Mouse (Mus musculus): ENCODE measurements around the gene Endog. TPM values are rescaled to one million over a fixed set of nuclear protein-coding genes. Genes with fewer than 3 reads are reported as not detected.
"Not testable (repeated sequence)": the region's sequence is repeated elsewhere in the genome, so short reads cannot be mapped to it uniquely, and the experiment has no call there.

The Endog gene
- polyA plus RNA-seq, 1 experiment: 19.4 TPM

DNA sequence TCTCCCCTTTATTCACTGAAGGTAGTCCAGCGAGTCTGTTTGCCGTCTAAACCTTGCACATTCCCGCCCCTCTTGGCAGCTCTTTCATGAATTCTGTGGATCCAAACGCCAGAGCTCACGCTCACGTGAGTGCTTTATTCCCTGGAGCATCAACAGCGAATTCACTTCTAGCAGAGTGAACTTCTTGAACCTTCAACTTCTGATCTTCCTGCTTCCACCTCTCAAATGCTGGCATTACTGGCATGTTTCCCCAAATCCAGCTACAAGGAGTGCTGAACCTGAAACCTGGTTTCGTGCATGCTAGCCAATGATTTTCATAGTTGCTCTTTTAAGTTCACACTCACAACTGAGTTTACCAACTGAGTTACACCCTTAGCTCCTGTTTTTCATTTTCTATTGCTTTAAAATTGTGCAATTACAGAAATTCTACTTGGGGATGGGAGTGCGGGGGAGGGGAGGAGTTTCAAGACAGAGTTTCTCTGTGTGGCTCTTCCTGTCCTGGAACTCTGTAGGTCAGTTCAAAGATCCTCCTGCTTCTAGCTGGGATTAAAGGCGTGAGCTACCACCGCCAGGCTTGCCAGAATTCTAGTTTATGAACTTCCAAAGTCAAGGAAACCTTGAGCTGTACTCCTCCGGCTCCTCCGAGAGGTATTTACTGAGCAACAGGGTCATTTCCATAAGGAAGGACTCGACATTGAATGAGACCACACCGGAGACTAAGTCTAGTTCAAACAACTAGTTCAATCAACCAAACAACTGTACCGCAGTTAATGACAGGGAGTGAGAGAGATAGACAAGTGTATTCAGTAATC lies 38.3 kb upstream of the Endog start:
- Histone ChIP-seq H3K4me3 (ENCODE audit: extremely low read depth, insufficient read depth, insufficient read length) (peak overlapping the region; percentile 89), H3K36me3 (ENCODE audit: control insufficient read depth, insufficient read depth, low read length) (peaks cover 9% of the 10 kb centered on the region), H3K27ac (ENCODE audit: insufficient read depth, low read length) (peak overlapping the region; percentile 75), H3K4me1 (ENCODE audit: control insufficient read depth, insufficient read depth, insufficient read length) (peaks cover 8% of the 10 kb centered on the region; the same call in 1 of the 2 replicates), H3K27me3 (ENCODE audit: control insufficient read depth, insufficient read depth, low read length) (no peaks in the 10 kb centered on the region)
- 41% methylated on average over 16 of the region's 16 CpGs for WGBS
- TF ChIP-seq CTCF (IDR thresholded peaks at IDR 0.05; ENCODE audit: extremely low read depth, insufficient read depth, insufficient read length, insufficient replicate concordance): no peak
- TF ChIP-seq POLR2A (IDR thresholded peaks at IDR 0.05; ENCODE audit: low read depth, low read length): no peak
- DNase-seq (ENCODE audit: low read depth in 1 of 2, low spot score in 2 of 2): no peak

DNA sequence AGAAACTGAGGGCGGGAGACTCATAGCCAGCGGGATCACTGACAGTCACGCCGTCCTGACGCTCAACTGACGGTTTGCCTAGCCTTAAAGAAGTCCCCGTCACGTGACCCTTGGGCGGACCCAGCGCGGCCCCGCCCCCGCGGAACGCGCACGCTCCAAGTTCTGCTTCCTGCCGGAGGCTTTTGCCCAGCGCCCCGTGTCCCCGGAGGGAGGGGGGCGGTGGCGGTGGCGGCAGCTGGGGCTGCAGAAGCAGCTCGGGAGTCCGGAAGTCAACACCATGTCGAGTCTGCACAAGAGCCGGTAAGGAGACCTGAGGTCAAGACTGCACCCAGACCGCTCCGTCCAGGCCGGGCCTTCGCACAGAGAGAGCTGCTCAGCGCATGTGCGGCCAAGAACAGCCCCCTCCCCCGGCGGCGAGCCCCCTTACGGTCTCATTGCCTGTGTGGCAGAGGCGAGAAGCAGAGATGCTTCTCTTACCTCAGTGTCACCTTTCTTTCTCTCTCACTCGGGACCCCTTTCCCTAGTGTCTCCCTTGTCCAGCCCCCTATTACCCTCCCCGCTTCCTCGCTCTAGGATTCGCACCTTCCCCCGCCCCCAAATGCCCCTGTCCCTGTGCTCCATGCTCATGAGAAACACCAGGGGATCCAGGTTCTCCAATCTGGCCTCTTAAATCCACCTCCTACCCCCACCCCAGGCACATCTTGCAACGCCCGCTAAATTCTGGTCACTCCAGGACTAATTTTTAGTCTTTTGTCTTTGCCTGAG lies 37.5 kb upstream of the Endog start, which contains the start of gene Tbc1d13:
Gene Tbc1d13, plus strand, starts transcription at position 134 of the 765 bp plus-strand sequence.
- WGBS: 1% methylated on average over 45 of the region's 46 CpGs

DNA sequence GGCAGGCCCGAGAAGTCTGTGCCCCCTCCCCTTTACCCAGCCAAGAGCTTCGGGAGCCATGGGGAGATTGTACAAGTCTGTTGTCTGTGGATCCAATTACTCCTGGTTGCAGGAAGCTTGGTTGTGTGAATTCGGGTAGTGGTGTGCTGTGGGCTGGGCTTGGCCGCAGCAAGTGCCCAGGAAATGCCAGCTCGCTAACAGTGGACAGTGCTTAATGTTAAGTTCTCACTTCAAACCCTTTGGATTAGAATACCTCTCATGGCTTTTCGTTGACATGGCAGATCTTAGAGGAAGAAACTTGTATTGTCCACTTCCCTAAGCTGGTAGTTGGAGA lies 36.9 kb upstream of the Endog start:
- H3K27ac ChIP-seq (ENCODE audit: insufficient read depth, low read length): peak overlapping the region; percentile 75; the same call in 1 of the 2 replicates
- DNase-seq (ENCODE audit: low read depth in 1 of 2, low spot score in 2 of 2): no peak
- no peak for TF ChIP-seq CTCF (IDR thresholded peaks at IDR 0.05; ENCODE audit: extremely low read depth, insufficient read depth, insufficient read length, insufficient replicate concordance)
- no peak for TF ChIP-seq POLR2A (IDR thresholded peaks at IDR 0.05; ENCODE audit: low read depth, low read length)
- peaks cover 11% of the 10 kb centered on the region for H3K36me3 ChIP-seq (ENCODE audit: control insufficient read depth, insufficient read depth, low read length)
- no peaks in the 10 kb centered on the region for H3K27me3 ChIP-seq (ENCODE audit: control insufficient read depth, insufficient read depth, low read length)
- H3K4me1 ChIP-seq (ENCODE audit: control insufficient read depth, insufficient read depth, insufficient read length): peaks cover 8% of the 10 kb centered on the region; the same call in 1 of the 2 replicates
- peak overlapping the region; percentile 89 for H3K4me3 ChIP-seq (ENCODE audit: extremely low read depth, insufficient read depth, insufficient read length)
- WGBS: 11% methylated on average over 6 of the region's 6 CpGs

More for the DNA sequence above, 37.5 kb upstream of the Endog start, which contains the start of gene Tbc1d13:
- H3K4me1 ChIP-seq (ENCODE audit: control insufficient read depth, insufficient read depth, insufficient read length): peaks cover 8% of the 10 kb centered on the region; the same call in 1 of the 2 replicates
- TF ChIP-seq CTCF (IDR thresholded peaks at IDR 0.05; ENCODE audit: extremely low read depth, insufficient read depth, insufficient read length, insufficient replicate concordance): no peak
- TF ChIP-seq POLR2A (IDR thresholded peaks at IDR 0.05; ENCODE audit: low read depth, low read length): peak; percentile 97
- peak within 1 kb of the TSS; percentile 75 for H3K27ac ChIP-seq (ENCODE audit: insufficient read depth, low read length)
- peak within 1 kb of the TSS; percentile 89 for H3K4me3 ChIP-seq (ENCODE audit: extremely low read depth, insufficient read depth, insufficient read length)
- no peaks in the 10 kb centered on the region for H3K27me3 ChIP-seq (ENCODE audit: control insufficient read depth, insufficient read depth, low read length)
- H3K36me3 ChIP-seq (ENCODE audit: control insufficient read depth, insufficient read depth, low read length): peaks cover 9% of the 10 kb centered on the region
- DNase-seq (ENCODE audit: low read depth in 1 of 2, low spot score in 2 of 2): peak; percentile 94 to 99

DNA sequence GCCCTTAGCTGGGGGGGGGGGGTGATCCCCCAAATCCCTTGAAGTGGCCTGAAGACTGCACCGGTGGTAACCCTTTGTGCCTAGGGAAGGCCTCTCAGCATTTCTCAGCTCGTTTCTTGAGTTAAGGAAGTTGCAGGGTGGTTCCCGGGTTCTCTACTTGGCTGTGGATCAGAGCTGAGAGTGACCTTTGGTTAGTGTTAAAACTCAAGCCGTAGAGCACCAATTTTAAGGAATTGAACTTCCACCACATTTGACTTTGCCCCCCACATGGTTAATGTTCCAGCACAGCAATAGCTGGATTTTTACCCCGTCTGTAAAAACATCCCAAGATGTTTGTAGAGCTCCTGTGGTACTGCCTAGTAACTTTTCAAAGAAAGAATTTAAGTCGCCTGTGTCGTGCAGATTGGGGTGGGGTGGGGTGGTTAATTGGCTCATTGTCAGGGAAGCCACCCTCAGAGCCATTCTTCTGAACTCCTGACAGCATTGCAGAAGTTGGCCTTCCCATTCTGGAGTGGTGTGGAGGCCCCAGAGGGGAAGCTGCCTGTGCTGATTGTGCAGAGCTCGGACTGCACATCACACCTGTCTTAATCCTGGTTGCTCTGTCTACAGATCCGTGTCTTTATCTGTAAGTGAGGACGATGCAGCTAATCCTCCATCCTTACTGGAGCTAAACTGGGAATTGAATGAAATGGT lies 36.2 kb upstream of the Endog start:
- H3K4me3 ChIP-seq (ENCODE audit: extremely low read depth, insufficient read depth, insufficient read length): no peak overlapping the region; the same call in 1 of the 2 replicates
- TF ChIP-seq POLR2A (IDR thresholded peaks at IDR 0.05; ENCODE audit: low read depth, low read length) (no peak), CTCF (IDR thresholded peaks at IDR 0.05; ENCODE audit: extremely low read depth, insufficient read depth, insufficient read length, insufficient replicate concordance) (no peak)
- peak overlapping the region; percentile 45; the same call in 1 of the 2 replicates for H3K27ac ChIP-seq (ENCODE audit: insufficient read depth, low read length)
- H3K4me1 ChIP-seq (ENCODE audit: control insufficient read depth, insufficient read depth, insufficient read length): peaks cover 8% of the 10 kb centered on the region; the same call in 1 of the 2 replicates
- H3K27me3 ChIP-seq (ENCODE audit: control insufficient read depth, insufficient read depth, low read length): no peaks in the 10 kb centered on the region
- WGBS: 44% methylated on average over 10 of the region's 10 CpGs
- no peak for DNase-seq (ENCODE audit: low read depth in 1 of 2, low spot score in 2 of 2)
- H3K36me3 ChIP-seq (ENCODE audit: control insufficient read depth, insufficient read depth, low read length): peaks cover 13% of the 10 kb centered on the region

DNA sequence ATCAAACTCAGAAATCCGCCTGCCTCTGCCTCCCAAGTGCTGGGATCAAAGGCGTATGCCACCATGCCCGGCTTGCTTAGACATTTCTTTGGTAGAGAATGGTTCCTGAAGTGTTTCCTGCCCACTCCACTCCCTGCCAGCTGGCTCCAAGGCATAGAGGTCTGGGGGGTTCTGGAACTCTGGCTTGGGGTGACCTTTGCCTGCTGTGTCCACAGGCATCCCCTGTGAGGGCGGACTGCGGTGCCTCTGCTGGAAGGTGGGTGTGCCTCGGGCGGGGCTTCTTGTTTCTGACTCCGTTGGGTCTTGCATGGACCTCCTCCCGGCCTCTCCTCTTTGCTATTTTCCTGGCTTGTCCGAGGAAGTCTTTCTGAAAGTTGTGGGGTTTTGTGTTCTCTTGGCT lies 34.8 kb upstream of the Endog start:
- WGBS: 86% methylated on average over 10 of the region's 10 CpGs
- Histone ChIP-seq H3K36me3 (ENCODE audit: control insufficient read depth, insufficient read depth, low read length) (peaks cover 25% of the 10 kb centered on the region), H3K27ac (ENCODE audit: insufficient read depth, low read length) (no peak overlapping the region), H3K27me3 (ENCODE audit: control insufficient read depth, insufficient read depth, low read length) (no peaks in the 10 kb centered on the region), H3K4me1 (ENCODE audit: control insufficient read depth, insufficient read depth, insufficient read length) (peaks cover 8% of the 10 kb centered on the region; the same call in 1 of the 2 replicates), H3K4me3 (ENCODE audit: extremely low read depth, insufficient read depth, insufficient read length) (no peak overlapping the region)
- TF ChIP-seq POLR2A (IDR thresholded peaks at IDR 0.05; ENCODE audit: low read depth, low read length): no peak
- DNase-seq (ENCODE audit: low read depth in 1 of 2, low spot score in 2 of 2): no peak

DNA sequence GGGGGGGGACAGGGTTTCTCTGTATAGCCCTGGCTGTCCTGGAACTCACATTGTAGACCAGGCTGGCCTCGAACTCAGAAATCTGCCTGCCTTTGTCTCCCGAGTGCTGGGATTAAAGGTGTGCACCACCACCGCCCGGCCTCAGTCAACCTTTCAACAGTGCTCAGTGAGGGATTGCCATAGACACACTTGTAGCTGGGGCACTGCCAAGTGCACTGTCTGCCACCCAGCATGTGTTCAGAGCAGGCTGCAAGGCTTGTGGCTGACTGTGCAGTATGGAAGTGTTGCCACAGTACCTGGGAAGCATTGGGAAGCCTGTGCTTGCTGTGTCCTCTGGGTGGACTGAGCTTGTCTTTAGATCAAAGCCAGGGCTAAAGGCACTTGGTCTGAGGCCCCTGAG lies 31.3 kb upstream of the Endog start:
- not testable (repeated sequence) for H3K4me3 ChIP-seq (ENCODE audit: extremely low read depth, insufficient read depth, insufficient read length); H3K4me1 ChIP-seq (ENCODE audit: control insufficient read depth, insufficient read depth, insufficient read length); H3K27ac ChIP-seq (ENCODE audit: insufficient read depth, low read length); H3K27me3 ChIP-seq (ENCODE audit: control insufficient read depth, insufficient read depth, low read length); DNase-seq (ENCODE audit: low read depth in 1 of 2, low spot score in 2 of 2)
- WGBS: 97% methylated on average over 4 of the region's 4 CpGs
- H3K36me3 ChIP-seq (ENCODE audit: control insufficient read depth, insufficient read depth, low read length): peaks cover 40% of the 10 kb centered on the region

Data from spleen, adult 2 months (tissue).